Mouse (Mus musculus) macrophage (primary cell): ENCODE measurements around the gene Hivep1. TPM values are rescaled to one million over a fixed set of nuclear protein-coding genes. Genes with fewer than 3 reads are reported as not detected.

Source experiments
- H3K27ac ChIP-seq: fragments of 350-480 bp; formaldehyde crosslinking; 2 replicates; pipeline ENCODE4 v1.9.0; 2021
- H3K36me3 ChIP-seq: fragments of 350-480 bp; formaldehyde crosslinking; 2 replicates; pipeline ENCODE4 v1.9.0; 2021; ENCODE audit errors: inconsistent target
- H3K4me3 ChIP-seq: fragments of 350-480 bp; formaldehyde crosslinking; 2 replicates; pipeline ENCODE4 v1.9.0; 2021; ENCODE audit errors: inconsistent target
- H3K79me2 ChIP-seq: fragments of 350-480 bp; formaldehyde crosslinking; 2 replicates; pipeline ENCODE4 v1.9.0; 2021; ENCODE audit errors: inconsistent target
- WGBS: methylation state at CpG from one replicate; pipeline ENCODE4 v1.1.7; 2026; ENCODE audit warnings: inconsistent platforms; ENCODE audit not compliant: missing documents; 5-methylcytosine and 5-hydroxymethylcytosine counted together
- polyA plus RNA-seq: library from polyadenylated mRNA; stranded (reverse); fragments of 250-400 nt; gene quantifications from 3 replicates; pipeline ENCODE4 v1.2.4, GENCODE M21; 2018; ENCODE audit warnings: inconsistent platforms

Gene Hivep1
- polyA plus RNA-seq, 1 experiment from 2014 or later, result 16.9 TPM

- Histone ChIP-seq H3K36me3 (peaks cover 23% of the 10 kb centered on the region; the same call in 1 of the 2 replicates), H3K4me3 (no peak overlapping the region), H3K79me2 (no peaks in the 10 kb centered on the region), H3K27ac (no peak overlapping the region)
- 89% methylated on average over 3 of the region's 3 CpGs for WGBS
Measured at GRCm38 (mm10) chr13:42174827-42175420, 123.1 kb downstream of the Hivep1 start.

- H3K27ac ChIP-seq, result no peak overlapping the region
- peaks cover 15% of the 10 kb centered on the region; the same call in 1 of the 2 replicates for H3K36me3 ChIP-seq
- H3K4me3 ChIP-seq, result no peak overlapping the region
- 95% methylated on average over 5 of the region's 5 CpGs for WGBS
- H3K79me2 ChIP-seq, result no peaks in the 10 kb centered on the region
Measured at GRCm38 (mm10) chr13:42182635-42183034, 130.8 kb downstream of the Hivep1 start.

GRCm38 (mm10) chr13:42184131-42184530 is 132.3 kb downstream of the Hivep1 start:
- Histone ChIP-seq H3K79me2 (no peaks in the 10 kb centered on the region), H3K27ac (no peak overlapping the region), H3K36me3 (peaks cover 8% of the 10 kb centered on the region; the same call in 1 of the 2 replicates), H3K4me3 (no peak overlapping the region)
- WGBS, result 95% methylated on average over 13 of the region's 17 CpGs

GRCm38 (mm10) chr13:42193016-42193415 is 141.2 kb downstream of the Hivep1 start:
- 93% methylated on average over 9 of the region's 9 CpGs for WGBS
- no peak overlapping the region for H3K27ac ChIP-seq
- no peaks in the 10 kb centered on the region for H3K36me3 ChIP-seq
- no peak overlapping the region for H3K4me3 ChIP-seq
- H3K79me2 ChIP-seq, result no peaks in the 10 kb centered on the region

GRCm38 (mm10) chr13:42195671-42196070 is 143.8 kb downstream of the Hivep1 start:
- H3K4me3 ChIP-seq, result no peak overlapping the region
- 94% methylated on average over 7 of the region's 7 CpGs for WGBS
- no peaks in the 10 kb centered on the region for H3K36me3 ChIP-seq
- H3K79me2 ChIP-seq, result no peaks in the 10 kb centered on the region
- no peak overlapping the region for H3K27ac ChIP-seq

- 93% methylated on average over 2 of the region's 2 CpGs for WGBS
- Histone ChIP-seq H3K27ac (no peak overlapping the region), H3K4me3 (no peak overlapping the region), H3K79me2 (no peaks in the 10 kb centered on the region), H3K36me3 (no peaks in the 10 kb centered on the region)
Measured at GRCm38 (mm10) chr13:42197656-42198055, 145.8 kb downstream of the Hivep1 start.

- WGBS, result 94% methylated on average over 6 of the region's 6 CpGs
- no peak overlapping the region for H3K4me3 ChIP-seq
- H3K79me2 ChIP-seq, result no peaks in the 10 kb centered on the region
- H3K36me3 ChIP-seq, result no peaks in the 10 kb centered on the region
- H3K27ac ChIP-seq, result no peak overlapping the region
Measured at GRCm38 (mm10) chr13:42213556-42213955, 161.7 kb downstream of the Hivep1 start.

- H3K36me3 ChIP-seq, result no peaks in the 10 kb centered on the region
- no peaks in the 10 kb centered on the region for H3K79me2 ChIP-seq
- H3K27ac ChIP-seq, result no peak overlapping the region
- H3K4me3 ChIP-seq, result no peak overlapping the region
- 65% methylated on average over 7 of the region's 7 CpGs for WGBS
Measured at GRCm38 (mm10) chr13:42222401-42222800, 170.6 kb downstream of the Hivep1 start.

- WGBS, result 90% methylated on average over 10 of the region's 10 CpGs
- Histone ChIP-seq H3K27ac (no peak overlapping the region), H3K79me2 (no peaks in the 10 kb centered on the region), H3K4me3 (no peak overlapping the region), H3K36me3 (no peaks in the 10 kb centered on the region)
Measured at GRCm38 (mm10) chr13:42228849-42229248, 177.0 kb downstream of the Hivep1 start.

GRCm38 (mm10) chr13:42233741-42234419 is 182.1 kb downstream of the Hivep1 start:
- WGBS, result 75% methylated on average over 9 of the region's 9 CpGs
- H3K79me2 ChIP-seq, result no peaks in the 10 kb centered on the region
- no peak overlapping the region for H3K27ac ChIP-seq
- no peak overlapping the region for H3K4me3 ChIP-seq
- H3K36me3 ChIP-seq, result no peaks in the 10 kb centered on the region

GRCm38 (mm10) chr13:42238520-42238919 is 186.7 kb downstream of the Hivep1 start:
- Histone ChIP-seq H3K4me3 (no peak overlapping the region), H3K79me2 (no peaks in the 10 kb centered on the region), H3K36me3 (no peaks in the 10 kb centered on the region), H3K27ac (no peak overlapping the region)
- WGBS, result 96% methylated on average over 3 of the region's 3 CpGs

GRCm38 (mm10) chr13:42242131-42242530 is 190.3 kb downstream of the Hivep1 start:
- WGBS, result 89% methylated on average over 3 of the region's 3 CpGs
- Histone ChIP-seq H3K27ac (no peak overlapping the region), H3K79me2 (no peaks in the 10 kb centered on the region), H3K36me3 (no peaks in the 10 kb centered on the region), H3K4me3 (no peak overlapping the region)

Other genes with a start within 250 kb of the Hivep1 start
- gene Adtrp, start 204.3 kb upstream of the Hivep1 start, polyA plus RNA-seq, result 0.57 TPM in 1 of 3 replicates, not detected in the others
- 0.41 to 0.55 TPM (median 0.44 TPM) in 3 replicates for gene Edn1, start 249.5 kb downstream of the Hivep1 start, polyA plus RNA-seq